Mouse (Mus musculus) spleen, adult 2 months (tissue): ENCODE measurements around the gene Creb1. TPM values are rescaled to one million over a fixed set of nuclear protein-coding genes. Genes with fewer than 3 reads are reported as not detected.

Experiments
- DNase-seq, 2 experiments: peaks; one replicate each; pipeline versions ENCODE4 v3.0.0 to v3.0.0-alpha.2; 2012 to 2021; ENCODE audit warnings: low spot score in 2 of 2, low read depth in 1 of 2
- H3K27ac ChIP-seq: fragments of 200-500 bp; 2 replicates; pipeline ENCODE4 v1.5.1; 2012; ENCODE audit warnings: low read length, inconsistent platforms; ENCODE audit not compliant: insufficient read depth
- H3K27me3 ChIP-seq: fragments of 200-500 bp; 2 replicates; pipeline ENCODE4 v1.6.1; 2012; ENCODE audit warnings: mild to moderate bottlenecking, moderate library complexity, low read length, inconsistent platforms; ENCODE audit not compliant: control insufficient read depth, insufficient read depth
- H3K36me3 ChIP-seq: fragments of 200-500 bp; 2 replicates; pipeline ENCODE4 v1.6.1; 2012; ENCODE audit warnings: mild to moderate bottlenecking, low read length, inconsistent platforms; ENCODE audit not compliant: control insufficient read depth, insufficient read depth
- H3K4me1 ChIP-seq: fragments of 200-500 bp; 2 replicates; pipeline ENCODE4 v1.6.1; 2011; ENCODE audit warnings: inconsistent platforms; ENCODE audit not compliant: control insufficient read depth, insufficient read depth, insufficient read length
- H3K4me3 ChIP-seq: fragments of 200-500 bp; 2 replicates; pipeline ENCODE4 v1.5.1; 2011; ENCODE audit warnings: mild to moderate bottlenecking, inconsistent platforms; ENCODE audit not compliant: insufficient read depth, insufficient read length; ENCODE audit errors: extremely low read depth
- CTCF ChIP-seq: fragments of 200-500 bp; IDR thresholded peaks from 2 replicates; pipeline ENCODE4 v1.5.1; 2011; ENCODE audit warnings: mild to moderate bottlenecking, inconsistent platforms; ENCODE audit not compliant: insufficient read depth, insufficient read length, insufficient replicate concordance; ENCODE audit errors: extremely low read depth
- POLR2A ChIP-seq: fragments of 200-500 bp; IDR thresholded peaks from 2 replicates; pipeline ENCODE4 v1.6.1; 2011; ENCODE audit warnings: low read depth, low read length, inconsistent platforms
- WGBS: fragments of 180-500 bp; shearing (Covaris S2); methylation state at CpG from one replicate; pipeline ENCODE4 v1.1.7; 2018; 5-methylcytosine and 5-hydroxymethylcytosine counted together
- polyA plus RNA-seq: library from polyadenylated mRNA; depleted of rRNA; stranded (reverse); fragments of >200 nt; gene quantifications from 2 replicates; pipeline ENCODE4 v1.2.3, GENCODE M21; 2012

Gene Creb1
- polyA plus RNA-seq, 1 experiment, result 26.1 TPM

DNA sequence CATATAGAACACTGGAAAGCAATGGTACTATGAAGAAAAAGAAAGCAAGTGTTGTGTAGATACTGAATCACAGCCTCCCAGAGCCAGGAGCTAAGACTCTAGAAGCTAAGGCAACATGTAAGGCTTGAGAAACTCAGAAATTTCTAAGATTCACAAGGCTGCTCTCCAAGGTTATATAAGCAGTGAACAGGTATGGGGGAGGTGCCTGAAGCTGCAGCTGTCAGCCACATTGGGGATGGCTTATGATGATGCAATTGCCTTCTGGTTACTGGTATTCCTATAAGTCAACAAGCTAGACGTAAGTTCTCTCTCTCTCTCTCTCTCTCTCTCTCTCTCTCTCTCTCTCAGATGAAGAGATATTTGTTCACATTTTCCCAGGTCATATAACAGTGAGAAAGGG is 9.3 kb upstream of the Creb1 start:
- Histone ChIP-seq H3K27me3 (no peaks in the 10 kb centered on the region), H3K4me3 (no peak overlapping the region), H3K4me1 (peaks cover 7% of the 10 kb centered on the region), H3K36me3 (no peaks in the 10 kb centered on the region), H3K27ac (no peak overlapping the region)
- DNase-seq, result no peak
- no peak for TF ChIP-seq CTCF
- TF ChIP-seq POLR2A, result no peak
- 86% methylated on average over 1 of the region's 1 CpGs for WGBS

GRCm38 (mm10) chr1:64524661-64525060 is 7.8 kb upstream of the Creb1 start:
- H3K27me3 ChIP-seq, result no peaks in the 10 kb centered on the region
- peaks cover 10% of the 10 kb centered on the region for H3K4me1 ChIP-seq
- no peak overlapping the region for H3K27ac ChIP-seq
- H3K4me3 ChIP-seq, result no peak overlapping the region
- 85% methylated on average over 2 of the region's 2 CpGs for WGBS
- H3K36me3 ChIP-seq, result no peaks in the 10 kb centered on the region
- no peak for DNase-seq
- TF ChIP-seq CTCF (no peak), POLR2A (no peak)

DNA sequence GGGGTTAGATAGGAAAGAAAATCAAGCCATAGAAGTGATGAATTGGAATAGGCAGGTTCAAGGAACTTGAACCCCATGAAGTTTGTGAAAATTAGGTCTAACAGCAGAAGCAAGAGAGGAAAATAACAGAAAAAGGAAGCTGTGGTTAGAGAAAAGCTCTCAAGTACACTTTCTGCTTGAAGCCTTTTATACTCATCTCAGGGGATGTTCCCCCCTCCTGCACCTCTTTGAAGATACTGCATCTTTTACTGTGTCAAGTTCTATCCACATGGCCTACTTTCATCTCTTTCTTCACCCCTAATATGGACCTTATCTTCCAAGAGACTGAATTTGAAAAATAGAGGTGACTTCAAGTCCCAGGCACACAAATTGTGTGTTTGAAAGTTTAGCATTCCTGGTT is 4.8 kb upstream of the Creb1 start:
- peak in 1 of 2 experiments; percentile 25 for DNase-seq
- H3K4me3 ChIP-seq, result no peak overlapping the region
- peaks cover 24% of the 10 kb centered on the region for H3K4me1 ChIP-seq
- H3K36me3 ChIP-seq, result no peaks in the 10 kb centered on the region
- H3K27ac ChIP-seq, result peak overlapping the region; percentile 72; the same call in 1 of the 2 replicates
- no peaks in the 10 kb centered on the region for H3K27me3 ChIP-seq
- no peak for TF ChIP-seq CTCF
- TF ChIP-seq POLR2A, result no peak

DNA sequence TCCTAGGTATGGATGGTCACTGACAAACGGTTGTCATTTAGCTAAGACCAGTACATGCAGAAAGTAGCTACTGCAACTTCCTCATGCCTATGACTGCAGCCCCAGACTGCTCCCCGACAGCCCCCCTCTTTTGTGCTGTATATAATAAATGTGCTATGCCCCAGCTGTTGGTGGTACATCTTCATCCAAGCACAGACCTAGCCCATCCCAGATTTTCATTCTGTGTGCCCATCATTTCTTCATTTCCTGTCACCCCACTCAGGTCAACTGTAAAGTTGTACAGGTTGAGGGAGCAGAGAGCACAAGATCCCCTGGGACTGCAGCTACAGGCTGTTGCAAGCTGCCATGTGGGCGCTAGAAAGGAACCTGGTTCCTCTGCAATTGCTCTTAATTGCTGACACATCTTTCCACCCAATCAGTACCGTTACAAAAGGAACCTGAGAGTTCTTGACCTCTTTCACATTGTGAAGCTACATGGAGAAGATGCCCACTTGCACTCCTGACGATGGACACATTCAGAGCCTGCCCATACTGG is 2.6 kb upstream of the Creb1 start:
- H3K36me3 ChIP-seq, result no peaks in the 10 kb centered on the region
- TF ChIP-seq POLR2A, result no peak
- no peak for TF ChIP-seq CTCF
- WGBS, result 23% methylated on average over 5 of the region's 5 CpGs
- peaks cover 24% of the 10 kb centered on the region for H3K4me1 ChIP-seq
- peak in 1 of 2 experiments; percentile 57 for DNase-seq
- no peaks in the 10 kb centered on the region for H3K27me3 ChIP-seq
- peak overlapping the region; percentile 56 for H3K27ac ChIP-seq
- H3K4me3 ChIP-seq, result no peak overlapping the region

- H3K4me1 ChIP-seq, result peaks cover 24% of the 10 kb centered on the region
Measured at GRCm38 (mm10) chr1:64531548-64531947, 897 bp upstream of the Creb1 start.

DNA sequence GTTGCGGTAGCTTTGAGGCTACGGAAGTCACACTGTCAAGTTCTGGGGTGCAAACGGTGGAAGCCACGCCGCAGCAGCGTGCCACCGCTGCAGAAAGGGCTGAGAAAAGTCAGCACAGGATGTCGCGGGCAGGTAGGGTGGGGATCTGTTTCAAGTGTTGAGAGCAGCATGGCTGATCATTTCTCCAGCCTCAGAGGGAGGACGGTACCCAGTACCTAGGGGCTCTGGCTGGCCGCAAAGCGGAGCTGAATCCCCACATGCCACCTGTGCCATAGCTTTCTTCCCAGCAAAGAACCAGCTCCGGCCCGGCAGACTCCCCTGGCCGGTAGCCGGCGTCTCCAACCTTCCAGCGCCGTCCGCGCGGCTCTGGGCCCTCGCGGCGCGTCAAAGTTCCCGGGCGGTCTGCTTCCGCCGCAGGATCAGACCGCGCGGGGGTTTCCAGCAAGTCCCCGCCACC is 350 bp upstream of the Creb1 start:
- under 1% methylated on average over 34 of the region's 34 CpGs for WGBS
- Histone ChIP-seq H3K4me1 (peaks cover 20% of the 10 kb centered on the region), H3K36me3 (no peaks in the 10 kb centered on the region), H3K27me3 (no peaks in the 10 kb centered on the region), H3K4me3 (peak overlapping the region; percentile 70), H3K27ac (peak overlapping the region; percentile 99)
- DNase-seq, result peak; percentile 67 to 74
- TF ChIP-seq CTCF, result no peak
- TF ChIP-seq POLR2A, result peak; percentile 41

More at GRCm38 (mm10) chr1:64531548-64531947, 897 bp upstream of the Creb1 start:
- 4% methylated on average over 7 of the region's 7 CpGs for WGBS
- Histone ChIP-seq H3K27ac (peak overlapping the region; percentile 99), H3K36me3 (no peaks in the 10 kb centered on the region), H3K4me3 (peak overlapping the region; percentile 70; the same call in 1 of the 2 replicates), H3K27me3 (no peaks in the 10 kb centered on the region)
- no peak for DNase-seq
- no peak for TF ChIP-seq POLR2A
- no peak for TF ChIP-seq CTCF
